Mouse (Mus musculus) layer of hippocampus, adult 2 months (tissue): ENCODE results near the gene Parp8. TPM values are rescaled to one million over a fixed set of nuclear protein-coding genes. Genes with fewer than 3 reads are reported as not detected.
"Not testable (repeated sequence)": the region's sequence is repeated elsewhere in the genome, so short reads cannot be mapped to it uniquely, and the experiment has no call there.

Experiments used
- DNase-seq, 2 experiments: peaks; one replicate each; pipeline ENCODE4 v3.0.0; 2022; ENCODE audit warnings: low spot score in 2 of 2
- H3K27ac ChIP-seq: fragments of 200-600 bp; 2 replicates; pipeline ENCODE4 v1.8.1; 2022
- H3K4me3 ChIP-seq: fragments of 200-600 bp; 2 replicates; pipeline ENCODE4 v1.8.1; 2022; ENCODE audit warnings: mild to moderate bottlenecking
- CTCF ChIP-seq: fragments of 200-600 bp; conservative IDR thresholded peaks from 2 replicates; pipeline ENCODE4 v1.8.1; 2022; ENCODE audit warnings: antibody characterized with exemption, mild to moderate bottlenecking, moderate library complexity
- total RNA-seq, 2 experiments: library from RNA; stranded (reverse); gene quantifications; 2 replicates each; pipeline ENCODE4 v1.2.3; 2021

Parp8 gene
- total RNA-seq, 2 experiments from 2014 or later, result 34.6 to 37.6 TPM

- no peak for TF ChIP-seq CTCF
- no peak overlapping the region for H3K27ac ChIP-seq
- no peak overlapping the region for H3K4me3 ChIP-seq
- no peak for DNase-seq
Measured at GRCm38 (mm10) chr13:116946566-116946965, 78.8 kb downstream of the Parp8 start.

- no peak for DNase-seq
- Histone ChIP-seq H3K4me3 (no peak overlapping the region), H3K27ac (no peak overlapping the region)
- TF ChIP-seq CTCF, result no peak
Measured at GRCm38 (mm10) chr13:116941280-116942015, 83.9 kb downstream of the Parp8 start.

- no peak overlapping the region for H3K27ac ChIP-seq
- no peak for TF ChIP-seq CTCF
- no peak for DNase-seq
- no peak overlapping the region for H3K4me3 ChIP-seq
Measured at GRCm38 (mm10) chr13:116940761-116941160, 84.6 kb downstream of the Parp8 start.

GRCm38 (mm10) chr13:116937019-116937418, 88.3 kb downstream of the Parp8 start:
- not testable (repeated sequence) for H3K27ac ChIP-seq, H3K4me3 ChIP-seq, DNase-seq
- peak; percentile 52 for TF ChIP-seq CTCF

GRCm38 (mm10) chr13:116917387-116917930, 107.9 kb downstream of the Parp8 start:
- no peak for TF ChIP-seq CTCF
- no peak overlapping the region for H3K4me3 ChIP-seq
- H3K27ac ChIP-seq, result no peak overlapping the region
- DNase-seq, result no peak

- no peak overlapping the region for H3K4me3 ChIP-seq
- no peak overlapping the region for H3K27ac ChIP-seq
- TF ChIP-seq CTCF, result no peak
- no peak for DNase-seq
Measured at GRCm38 (mm10) chr13:116908284-116908683, 117.1 kb downstream of the Parp8 start.

GRCm38 (mm10) chr13:116903394-116903793, 121.9 kb downstream of the Parp8 start:
- TF ChIP-seq CTCF, result no peak
- DNase-seq, result no peak
- no peak overlapping the region for H3K27ac ChIP-seq
- H3K4me3 ChIP-seq, result no peak overlapping the region

- Histone ChIP-seq H3K27ac (no peak overlapping the region; the same call in 1 of the 2 replicates), H3K4me3 (no peak overlapping the region)
- no peak for TF ChIP-seq CTCF
- DNase-seq, result no peak
Measured at GRCm38 (mm10) chr13:116898395-116898794, 126.9 kb downstream of the Parp8 start.

- H3K4me3 ChIP-seq, result no peak overlapping the region
- TF ChIP-seq CTCF, result no peak
- DNase-seq, result no peak
- no peak overlapping the region for H3K27ac ChIP-seq
Measured at GRCm38 (mm10) chr13:116897711-116898110, 127.6 kb downstream of the Parp8 start.

GRCm38 (mm10) chr13:116884422-116884942, 140.9 kb downstream of the Parp8 start:
- no peak for DNase-seq
- no peak overlapping the region for H3K4me3 ChIP-seq
- TF ChIP-seq CTCF, result no peak
- no peak overlapping the region for H3K27ac ChIP-seq

- DNase-seq, result no peak
- TF ChIP-seq CTCF, result no peak
- no peak overlapping the region for H3K27ac ChIP-seq
- H3K4me3 ChIP-seq, result no peak overlapping the region
Measured at GRCm38 (mm10) chr13:116882226-116882625, 143.1 kb downstream of the Parp8 start.

- Histone ChIP-seq H3K27ac (no peak overlapping the region), H3K4me3 (no peak overlapping the region)
- no peak for DNase-seq
- TF ChIP-seq CTCF, result no peak
Measured at GRCm38 (mm10) chr13:116879580-116880192, 145.7 kb downstream of the Parp8 start.

- DNase-seq, result no peak
- TF ChIP-seq CTCF, result no peak
- Histone ChIP-seq H3K4me3 (no peak overlapping the region), H3K27ac (no peak overlapping the region)
Measured at GRCm38 (mm10) chr13:116870221-116870620, 155.1 kb downstream of the Parp8 start.
